Mouse (Mus musculus): ENCODE results near the gene Pno1.

The Pno1 gene

DNA sequence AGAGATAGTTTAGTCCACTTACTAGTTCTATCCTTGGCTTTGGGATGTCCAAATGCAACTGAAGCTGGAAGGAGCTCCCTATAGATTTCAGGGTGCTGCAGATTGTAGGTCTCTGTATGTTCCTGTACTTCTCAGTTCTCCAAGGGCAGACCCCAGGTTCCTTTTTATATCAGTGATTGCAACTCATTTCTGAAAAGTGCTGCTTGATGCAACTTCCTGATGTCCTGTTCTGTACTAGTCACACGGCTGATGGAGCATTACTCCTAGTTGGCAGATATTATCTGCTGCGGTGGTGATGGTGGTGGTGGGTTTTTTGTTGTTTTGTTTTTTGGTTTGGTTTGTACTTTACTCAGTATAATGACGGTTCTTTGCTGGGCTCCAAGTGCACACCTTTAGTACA lies 30.6 kb downstream of the Pno1 start:
- DNase-seq (ENCODE audit: low spot score), result no peak

GRCm38 (mm10) chr11:17176638-17177037 lies 34.7 kb downstream of the Pno1 start:
- DNase-seq (ENCODE audit: low spot score), result no peak

DNA sequence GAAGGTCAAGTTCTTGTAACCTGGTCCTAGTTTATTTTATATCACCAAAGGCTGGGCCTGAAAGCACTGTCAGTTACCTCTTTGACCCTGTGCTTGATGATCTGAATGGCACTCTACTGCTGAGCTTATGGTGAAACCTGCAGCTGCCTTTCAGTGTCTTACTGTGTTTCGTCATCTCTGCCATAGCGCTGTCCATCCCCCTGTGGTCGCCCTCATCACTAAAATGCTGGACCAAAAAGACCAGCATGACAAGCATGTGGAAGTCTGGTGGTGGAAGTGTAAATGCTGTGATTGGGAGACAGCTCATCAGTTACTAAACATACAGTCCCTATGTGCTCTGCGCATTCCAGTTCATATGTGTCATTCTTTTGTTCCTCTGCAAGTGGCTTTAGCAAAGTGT lies 39.1 kb downstream of the Pno1 start:
- no peak for DNase-seq (ENCODE audit: low spot score)

- DNase-seq (ENCODE audit: low spot score), result no peak
Measured at GRCm38 (mm10) chr11:17170938-17171729, 40.2 kb downstream of the Pno1 start.

GRCm38 (mm10) chr11:17169262-17169661 lies 42.1 kb downstream of the Pno1 start:
- no peak for DNase-seq (ENCODE audit: low spot score)

- no peak for DNase-seq (ENCODE audit: low spot score)
Measured at GRCm38 (mm10) chr11:17166627-17167026, 44.7 kb downstream of the Pno1 start.

DNA sequence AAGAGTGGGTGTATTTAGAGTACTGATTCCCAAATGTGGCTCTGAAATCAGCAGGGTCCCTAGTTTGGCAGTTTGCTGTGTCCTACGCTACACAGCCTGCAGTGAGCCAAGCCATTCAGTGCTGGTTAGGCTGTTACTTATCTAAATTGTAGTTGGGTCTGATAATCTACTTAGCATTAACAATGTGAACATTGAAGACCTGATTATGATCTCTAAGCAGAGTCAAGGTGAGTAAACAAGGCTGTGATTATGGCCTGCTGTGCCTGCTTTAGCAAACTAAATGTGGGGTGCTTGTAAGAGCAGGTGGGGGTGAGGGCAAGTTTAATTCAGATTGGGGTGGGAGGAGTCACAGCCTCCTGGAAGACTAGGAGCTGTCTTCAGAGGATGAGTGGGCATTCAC lies 47.4 kb downstream of the Pno1 start:
- no peak for DNase-seq (ENCODE audit: low spot score)

DNA sequence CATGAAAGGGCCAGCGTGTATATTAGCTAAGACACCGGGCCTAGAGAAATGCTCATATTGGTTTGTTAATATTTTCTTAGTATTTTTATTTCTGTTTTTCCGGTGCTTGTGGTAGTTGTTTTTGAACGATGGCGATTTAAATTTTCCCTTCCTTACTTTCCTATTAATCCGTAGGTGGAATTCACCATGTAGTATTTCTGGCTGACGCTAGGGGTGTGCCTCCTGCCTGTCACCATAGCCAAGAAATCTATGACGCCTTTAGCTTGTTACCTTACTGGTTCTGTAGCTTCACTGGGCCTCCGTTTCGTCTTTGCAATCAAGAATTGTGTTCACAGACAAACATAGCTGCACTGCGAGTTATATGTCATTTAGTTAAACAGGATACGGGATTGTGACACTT lies 51.1 kb downstream of the Pno1 start:
- peak; percentile 45 for DNase-seq (ENCODE audit: low spot score)

DNA sequence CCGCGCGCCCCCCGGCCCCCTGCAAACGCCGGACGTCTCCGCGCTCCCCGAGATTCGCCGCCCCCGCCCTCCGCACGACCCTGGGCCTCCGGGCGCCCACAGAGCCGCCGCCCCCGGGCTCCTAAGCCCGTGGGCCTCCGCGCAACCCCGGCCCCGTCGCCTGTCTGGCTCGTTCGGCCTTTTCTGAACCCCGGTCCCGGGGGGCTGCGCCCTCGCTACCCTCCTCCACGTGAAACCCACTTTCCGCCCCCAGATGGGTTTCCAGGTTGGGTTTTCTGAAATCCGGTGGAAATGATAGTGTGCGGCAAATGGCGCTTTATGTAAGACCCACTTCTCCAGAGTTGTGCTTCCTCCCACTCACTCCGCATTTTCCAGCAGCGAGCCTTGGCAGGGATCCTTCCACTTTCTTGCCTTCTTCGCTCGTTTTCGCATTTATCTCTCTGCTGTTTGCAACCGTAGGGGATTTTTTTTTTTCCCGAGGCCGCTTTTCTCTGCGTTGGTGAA lies 51.6 kb downstream of the Pno1 start:
- peak; percentile 72 for DNase-seq (ENCODE audit: low spot score)

DNA sequence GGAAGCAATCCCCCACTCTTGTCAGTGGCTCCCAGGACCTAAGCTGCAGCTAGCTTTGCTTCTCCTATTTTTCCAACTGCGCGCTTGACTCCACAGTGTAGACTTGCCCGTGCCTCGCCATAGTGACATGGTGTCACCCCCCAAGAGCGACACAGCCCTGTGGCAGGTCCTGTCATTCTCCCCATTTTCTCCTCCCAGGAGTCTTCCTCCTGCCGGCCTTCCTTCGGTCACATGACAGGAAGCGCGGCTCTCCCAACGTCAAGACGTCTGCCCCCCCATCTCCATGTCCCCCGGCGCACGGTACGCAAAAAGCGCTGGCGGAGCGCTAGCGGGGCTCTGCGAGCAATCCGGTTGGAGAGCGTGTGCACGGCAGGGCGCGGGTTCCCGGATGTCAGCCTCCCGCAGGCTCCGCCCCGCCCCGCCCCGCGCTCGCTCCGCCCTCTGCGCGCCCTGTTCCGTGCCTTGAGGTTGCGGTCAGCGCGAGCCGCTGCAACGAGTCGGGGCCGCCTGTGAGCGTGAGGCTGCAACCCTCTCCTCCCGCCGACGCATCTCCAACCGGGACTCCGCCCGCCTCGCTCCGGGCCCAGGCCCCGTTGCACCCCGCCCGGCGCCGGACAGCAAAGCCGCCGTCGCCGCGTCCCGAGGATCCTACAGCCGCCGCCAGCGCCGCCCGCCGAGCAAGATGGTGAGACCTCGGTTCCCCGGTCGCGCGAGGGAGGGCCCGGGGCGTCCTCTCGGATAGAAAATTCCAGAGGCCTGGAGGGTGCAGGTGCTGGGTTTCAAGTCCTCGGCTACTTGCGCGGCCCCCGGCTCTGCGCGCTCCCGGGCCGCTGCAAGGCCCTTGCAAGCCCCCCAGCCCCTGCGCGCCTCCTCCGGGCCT lies 52.3 kb downstream of the Pno1 start, which contains the start of gene Ppp3r1:
Gene Ppp3r1, plus strand, starts transcription at position 406 of the 880 bp plus-strand sequence.
- DNase-seq (ENCODE audit: low spot score), result peak; percentile 99

All from testis, postnatal 10 days (tissue).